Mouse (Mus musculus): ENCODE results near the gene Kif19a. TPM values are rescaled to one million over a fixed set of nuclear protein-coding genes. Genes with fewer than 3 reads are reported as not detected.

Gene Kif19a
- polyA plus RNA-seq, 1 experiment from 2014 or later, result 0.53 TPM

- Histone ChIP-seq H3K36me3 (ENCODE audit: control insufficient read depth, insufficient read depth, low read length) (no peaks in the 10 kb centered on the region), H3K4me2 (ENCODE audit: low read depth, low read length) (no peak overlapping the region), H3K27ac (ENCODE audit: low read length) (no peak overlapping the region), H3K4me1 (ENCODE audit: control insufficient read depth, insufficient read depth, low read length) (peaks cover 8% of the 10 kb centered on the region; the same call in 1 of the 2 replicates), H3K9ac (ENCODE audit: low read length) (peak overlapping the region; percentile 2; the same call in 1 of the 2 replicates), H3K9me3 (replicated peaks; ENCODE audit: control insufficient read depth, low read length) (no peaks in the 10 kb centered on the region), H3K27me3 (ENCODE audit: control insufficient read depth, insufficient read depth, low read length) (no peaks in the 10 kb centered on the region), H3K4me3 (replicated peaks; ENCODE audit: low read length) (no peak overlapping the region)
- ATAC-seq (ENCODE audit: insufficient read depth, low FRiP score), result 0 out of 2 replicates have a peak, but pooled peaks have one; percentile 16
- WGBS, result 11% methylated on average over 11 of the region's 11 CpGs
Measured at GRCm38 (mm10) chr11:114823199-114823725, 58.1 kb downstream of the Kif19a start.

GRCm38 (mm10) chr11:114826686-114827085, 61.5 kb downstream of the Kif19a start:
- ATAC-seq (ENCODE audit: insufficient read depth, low FRiP score), result no peak
- Histone ChIP-seq H3K27ac (ENCODE audit: low read length) (peak overlapping the region; percentile 6; the same call in 1 of the 2 replicates), H3K27me3 (ENCODE audit: control insufficient read depth, insufficient read depth, low read length) (no peaks in the 10 kb centered on the region), H3K4me1 (ENCODE audit: control insufficient read depth, insufficient read depth, low read length) (peaks cover 28% of the 10 kb centered on the region), H3K4me2 (ENCODE audit: low read depth, low read length) (no peak overlapping the region), H3K9ac (ENCODE audit: low read length) (no peak overlapping the region), H3K9me3 (replicated peaks; ENCODE audit: control insufficient read depth, low read length) (no peaks in the 10 kb centered on the region), H3K4me3 (replicated peaks; ENCODE audit: low read length) (no peak overlapping the region), H3K36me3 (ENCODE audit: control insufficient read depth, insufficient read depth, low read length) (no peaks in the 10 kb centered on the region)
- 53% methylated on average over 5 of the region's 5 CpGs for WGBS

- peaks cover 23% of the 10 kb centered on the region for H3K4me1 ChIP-seq (ENCODE audit: control insufficient read depth, insufficient read depth, low read length)
- peak overlapping the region; percentile 50 for H3K27ac ChIP-seq (ENCODE audit: low read length)
- H3K36me3 ChIP-seq (ENCODE audit: control insufficient read depth, insufficient read depth, low read length), result no peaks in the 10 kb centered on the region
- H3K4me3 ChIP-seq (replicated peaks; ENCODE audit: low read length), result peak overlapping the region; percentile 22
- ATAC-seq (ENCODE audit: insufficient read depth, low FRiP score), result peak; percentile 86
- H3K27me3 ChIP-seq (ENCODE audit: control insufficient read depth, insufficient read depth, low read length), result no peaks in the 10 kb centered on the region
- WGBS, result 5% methylated on average over 24 of the region's 24 CpGs
- peak overlapping the region; percentile 57 for H3K9ac ChIP-seq (ENCODE audit: low read length)
- H3K4me2 ChIP-seq (ENCODE audit: low read depth, low read length), result peak overlapping the region; percentile 62
- H3K9me3 ChIP-seq (replicated peaks; ENCODE audit: control insufficient read depth, low read length), result no peaks in the 10 kb centered on the region
Measured at GRCm38 (mm10) chr11:114829499-114830432, 64.6 kb downstream of the Kif19a start.

- Histone ChIP-seq H3K36me3 (ENCODE audit: control insufficient read depth, insufficient read depth, low read length) (no peaks in the 10 kb centered on the region), H3K9me3 (replicated peaks; ENCODE audit: control insufficient read depth, low read length) (no peaks in the 10 kb centered on the region), H3K27me3 (ENCODE audit: control insufficient read depth, insufficient read depth, low read length) (no peaks in the 10 kb centered on the region), H3K4me2 (ENCODE audit: low read depth, low read length) (peak overlapping the region; percentile 62), H3K9ac (ENCODE audit: low read length) (peak overlapping the region; percentile 57), H3K27ac (ENCODE audit: low read length) (peak overlapping the region; percentile 50), H3K4me1 (ENCODE audit: control insufficient read depth, insufficient read depth, low read length) (peaks cover 23% of the 10 kb centered on the region), H3K4me3 (replicated peaks; ENCODE audit: low read length) (peak overlapping the region; percentile 22)
- no peak for ATAC-seq (ENCODE audit: insufficient read depth, low FRiP score)
- 18% methylated on average over 8 of the region's 8 CpGs for WGBS
Measured at GRCm38 (mm10) chr11:114830433-114830773, 65.2 kb downstream of the Kif19a start.

GRCm38 (mm10) chr11:114833166-114833565, 68.0 kb downstream of the Kif19a start:
- H3K4me3 ChIP-seq (replicated peaks; ENCODE audit: low read length), result no peak overlapping the region
- H3K9me3 ChIP-seq (replicated peaks; ENCODE audit: control insufficient read depth, low read length), result no peaks in the 10 kb centered on the region
- H3K27me3 ChIP-seq (ENCODE audit: control insufficient read depth, insufficient read depth, low read length), result no peaks in the 10 kb centered on the region
- H3K4me1 ChIP-seq (ENCODE audit: control insufficient read depth, insufficient read depth, low read length), result peaks cover 20% of the 10 kb centered on the region
- no peak overlapping the region for H3K4me2 ChIP-seq (ENCODE audit: low read depth, low read length)
- H3K9ac ChIP-seq (ENCODE audit: low read length), result no peak overlapping the region
- ATAC-seq (ENCODE audit: insufficient read depth, low FRiP score), result no peak
- no peak overlapping the region for H3K27ac ChIP-seq (ENCODE audit: low read length)
- 49% methylated on average over 5 of the region's 5 CpGs for WGBS
- no peaks in the 10 kb centered on the region for H3K36me3 ChIP-seq (ENCODE audit: control insufficient read depth, insufficient read depth, low read length)

Other genes with a start within 250 kb of the Kif19a start
- gene Rpl38, start 96.9 kb upstream of the Kif19a start, polyA plus RNA-seq (2015; fragmentation: Nextera tagmentation; extraction: Ambion mirVana), result 797 and 998 TPM in 2 replicates
- 15.6 and 17.3 TPM in 2 replicates for gene Ttyh2, start 90.0 kb upstream of the Kif19a start, polyA plus RNA-seq (2015; fragmentation: Nextera tagmentation; extraction: Ambion mirVana)
- 0.25 and 0.84 TPM in 2 replicates for gene Dnaic2, start 38.0 kb upstream of the Kif19a start, polyA plus RNA-seq (2015; fragmentation: Nextera tagmentation; extraction: Ambion mirVana)
- gene Btbd17, start 30.6 kb downstream of the Kif19a start, polyA plus RNA-seq (2015; fragmentation: Nextera tagmentation; extraction: Ambion mirVana), result 0.65 and 1.3 TPM in 2 replicates
- 0.36 and 0.41 TPM in 2 replicates for gene Gpr142, start 33.5 kb downstream of the Kif19a start, polyA plus RNA-seq (2015; fragmentation: Nextera tagmentation; extraction: Ambion mirVana)
- 23.0 and 23.7 TPM in 2 replicates for gene Gprc5c, start 85.8 kb downstream of the Kif19a start, polyA plus RNA-seq (2015; fragmentation: Nextera tagmentation; extraction: Ambion mirVana)
- 2.3 and 2.5 TPM in 2 replicates for gene Cd300a, start 124.7 kb downstream of the Kif19a start, polyA plus RNA-seq (2015; fragmentation: Nextera tagmentation; extraction: Ambion mirVana)
- gene Cd300lb, start 169.0 kb downstream of the Kif19a start, polyA plus RNA-seq (2015; fragmentation: Nextera tagmentation; extraction: Ambion mirVana), result 0.74 and 1.2 TPM in 2 replicates
- gene Cd300c, start 203.8 kb downstream of the Kif19a start, polyA plus RNA-seq (2015; fragmentation: Nextera tagmentation; extraction: Ambion mirVana), result not detected in 2 replicates
- gene Cd300ld, start 224.5 kb downstream of the Kif19a start, polyA plus RNA-seq (2015; fragmentation: Nextera tagmentation; extraction: Ambion mirVana), result 0.46 and 0.67 TPM in 2 replicates
- gene Cd300c2, start 236.5 kb downstream of the Kif19a start, polyA plus RNA-seq (2015; fragmentation: Nextera tagmentation; extraction: Ambion mirVana), result 2.2 and 3.8 TPM in 2 replicates

All from stomach, embryonic 16.5 days (tissue).